Mouse (Mus musculus) forebrain, postnatal 0 days (tissue): ENCODE results near the gene Ssbp3. TPM values are rescaled to one million over a fixed set of nuclear protein-coding genes. Genes with fewer than 3 reads are reported as not detected.

Experiments
- ATAC-seq: fragments of 200-750 bp; cut with Nextera tagmentation; 2 replicates; pipeline ENCODE4 v1.8.0; 2017; ENCODE audit warnings: mild to moderate bottlenecking, moderate library complexity
- DNase-seq: peaks from one replicate; pipeline ENCODE4 v3.0.0-alpha.2; 2015
- H3K27ac ChIP-seq: fragments of 300-500 bp; sonication (generic); 2 replicates; pipeline ENCODE4 v1.5.1; 2014; ENCODE audit warnings: low read depth, mild to moderate bottlenecking, antibody characterized with exemption, low read length, moderate library complexity, mixed read lengths
- H3K27me3 ChIP-seq: fragments of 300-500 bp; sonication (generic); 2 replicates; pipeline ENCODE4 v1.6.1; 2014; ENCODE audit warnings: mild to moderate bottlenecking, low read length, mixed read lengths; ENCODE audit not compliant: insufficient read depth
- H3K36me3 ChIP-seq: fragments of 300-500 bp; sonication (generic); 2 replicates; pipeline ENCODE4 v1.6.1; 2014; ENCODE audit warnings: mild to moderate bottlenecking, moderate library complexity; ENCODE audit not compliant: insufficient read depth
- H3K4me1 ChIP-seq: fragments of 300-500 bp; sonication (generic); 2 replicates; pipeline ENCODE4 v1.6.1; 2014; ENCODE audit warnings: antibody characterized with exemption; ENCODE audit not compliant: insufficient read depth
- H3K4me2 ChIP-seq: fragments of 300-500 bp; sonication (generic); 2 replicates; pipeline ENCODE4 v1.6.1; 2014; ENCODE audit warnings: low read depth, mild to moderate bottlenecking, moderate library complexity
- H3K4me3 ChIP-seq: fragments of 300-500 bp; sonication (generic); 2 replicates; pipeline ENCODE4 v1.5.1; 2014; ENCODE audit warnings: low read depth, low read length, mixed read lengths
- H3K9ac ChIP-seq: fragments of 300-500 bp; sonication (generic); 2 replicates; pipeline ENCODE4 v1.6.1; 2014; ENCODE audit warnings: mild to moderate bottlenecking
- H3K9me3 ChIP-seq: fragments of 300-500 bp; sonication (generic); 2 replicates; pipeline ENCODE4 v1.6.1; 2016; ENCODE audit warnings: low read length
- CTCF ChIP-seq: sonication (generic); IDR thresholded peaks from 2 replicates; pipeline ENCODE4 v1.5.1; 2016; ENCODE audit warnings: antibody characterized with exemption, control low read depth, low read depth
- WGBS: fragments of 180-500 bp; shearing (Covaris S2); extraction: QIAGEN DNeasy Blood & Tissue Kit; methylation state at CpG from one replicate; pipeline ENCODE4 v1.1.7; 2014; 5-methylcytosine and 5-hydroxymethylcytosine counted together
- polyA plus RNA-seq: library from polyadenylated mRNA; unstranded; fragments of >200 nt; fragmentation: Nextera tagmentation; extraction: Ambion mirVana; gene quantifications from 2 replicates; pipeline ENCODE4 v1.2.1, GENCODE M21; 2015
- total RNA-seq: library from RNA; depleted of rRNA; stranded (reverse); fragments of >200 nt; gene quantifications from 2 replicates; pipeline ENCODE4 v1.2.3, GENCODE M21; 2014

The Ssbp3 gene
- total and polyA plus RNA-seq, 2 experiments from 2014 or later, result 117 to 137 TPM

GRCm38 (mm10) chr4:106938506-106939222 is 28.2 kb downstream of the Ssbp3 start:
- H3K9me3 ChIP-seq, result no peaks in the 10 kb centered on the region
- peak overlapping the region; percentile 78 for H3K27ac ChIP-seq
- TF ChIP-seq CTCF, result no peak
- H3K4me1 ChIP-seq, result peaks cover 46% of the 10 kb centered on the region
- H3K9ac ChIP-seq, result peak overlapping the region; percentile 3; the same call in 1 of the 2 replicates
- DNase-seq, result no peak
- H3K4me2 ChIP-seq, result no peak overlapping the region
- H3K36me3 ChIP-seq, result peaks cover 4% of the 10 kb centered on the region; the same call in 1 of the 2 replicates
- no peak for ATAC-seq
- H3K4me3 ChIP-seq, result no peak overlapping the region
- WGBS, result 46% methylated on average over 8 of the region's 8 CpGs
- no peaks in the 10 kb centered on the region for H3K27me3 ChIP-seq

GRCm38 (mm10) chr4:106939223-106939918 is 28.9 kb downstream of the Ssbp3 start:
- peak; percentile 71 for DNase-seq
- peak; percentile 54 for ATAC-seq
- WGBS, result 11% methylated on average over 6 of the region's 6 CpGs
- Histone ChIP-seq H3K4me1 (peaks cover 46% of the 10 kb centered on the region), H3K27ac (peak overlapping the region; percentile 78), H3K36me3 (no peaks in the 10 kb centered on the region; the same call in 1 of the 2 replicates), H3K4me3 (no peak overlapping the region), H3K27me3 (no peaks in the 10 kb centered on the region), H3K9me3 (no peaks in the 10 kb centered on the region), H3K4me2 (peak overlapping the region; percentile 18; the same call in 1 of the 2 replicates), H3K9ac (0 out of 2 replicates have a peak overlapping the region, but pooled peaks have one; percentile 7)
- TF ChIP-seq CTCF, result no peak

GRCm38 (mm10) chr4:106939919-106940227 is 29.4 kb downstream of the Ssbp3 start:
- peak overlapping the region; percentile 70 for H3K27ac ChIP-seq
- peaks cover 44% of the 10 kb centered on the region for H3K4me1 ChIP-seq
- H3K9ac ChIP-seq, result 0 out of 2 replicates have a peak overlapping the region, but pooled peaks have one; percentile 7
- no peaks in the 10 kb centered on the region; the same call in 1 of the 2 replicates for H3K36me3 ChIP-seq
- H3K27me3 ChIP-seq, result no peaks in the 10 kb centered on the region
- no peak for DNase-seq
- no peak overlapping the region for H3K4me3 ChIP-seq
- no peaks in the 10 kb centered on the region for H3K9me3 ChIP-seq
- WGBS, result 22% methylated on average over 4 of the region's 4 CpGs
- H3K4me2 ChIP-seq, result 0 out of 2 replicates have a peak overlapping the region, but pooled peaks have one; percentile 18
- no peak for TF ChIP-seq CTCF
- peak; percentile 23; the same call in 1 of the 2 replicates for ATAC-seq

- no peak overlapping the region for H3K4me3 ChIP-seq
- H3K4me1 ChIP-seq, result peaks cover 35% of the 10 kb centered on the region
- H3K36me3 ChIP-seq, result no peaks in the 10 kb centered on the region; the same call in 1 of the 2 replicates
- no peak for DNase-seq
- H3K4me2 ChIP-seq, result no peak overlapping the region
- H3K27me3 ChIP-seq, result no peaks in the 10 kb centered on the region
- no peak for TF ChIP-seq CTCF
- ATAC-seq, result no peak
- no peak overlapping the region for H3K27ac ChIP-seq
- no peak overlapping the region for H3K9ac ChIP-seq
- WGBS, result 34% methylated on average over 6 of the region's 6 CpGs
- H3K9me3 ChIP-seq, result no peaks in the 10 kb centered on the region
Measured at GRCm38 (mm10) chr4:106940945-106941344, 30.4 kb downstream of the Ssbp3 start.

- H3K4me1 ChIP-seq, result peaks cover 31% of the 10 kb centered on the region
Measured at GRCm38 (mm10) chr4:106941475-106941874, 31.0 kb downstream of the Ssbp3 start.

GRCm38 (mm10) chr4:106942491-106942890 is 32.0 kb downstream of the Ssbp3 start:
- ATAC-seq (no peak), DNase-seq (no peak)
- TF ChIP-seq CTCF, result no peak
- Histone ChIP-seq H3K4me2 (no peak overlapping the region), H3K4me1 (peaks cover 28% of the 10 kb centered on the region), H3K27me3 (no peaks in the 10 kb centered on the region), H3K4me3 (no peak overlapping the region), H3K9me3 (no peaks in the 10 kb centered on the region), H3K36me3 (no peaks in the 10 kb centered on the region), H3K9ac (no peak overlapping the region), H3K27ac (no peak overlapping the region)
- WGBS, result 61% methylated on average over 4 of the region's 4 CpGs

More at GRCm38 (mm10) chr4:106941475-106941874, 31.0 kb downstream of the Ssbp3 start:
- ATAC-seq (no peak), DNase-seq (no peak)
- no peak for TF ChIP-seq CTCF
- Histone ChIP-seq H3K9ac (no peak overlapping the region), H3K4me3 (no peak overlapping the region), H3K36me3 (no peaks in the 10 kb centered on the region; the same call in 1 of the 2 replicates), H3K27me3 (no peaks in the 10 kb centered on the region), H3K4me2 (no peak overlapping the region), H3K9me3 (no peaks in the 10 kb centered on the region), H3K27ac (no peak overlapping the region)

- H3K36me3 ChIP-seq, result no peaks in the 10 kb centered on the region
- no peak for ATAC-seq
- no peak overlapping the region for H3K27ac ChIP-seq
- H3K4me3 ChIP-seq, result no peak overlapping the region
- H3K9me3 ChIP-seq, result no peaks in the 10 kb centered on the region
- TF ChIP-seq CTCF, result no peak
- H3K27me3 ChIP-seq, result no peaks in the 10 kb centered on the region
- peaks cover 29% of the 10 kb centered on the region for H3K4me1 ChIP-seq
- no peak for DNase-seq
- no peak overlapping the region for H3K9ac ChIP-seq
- WGBS, result 62% methylated on average over 2 of the region's 2 CpGs
- no peak overlapping the region for H3K4me2 ChIP-seq
Measured at GRCm38 (mm10) chr4:106943627-106944026, 33.1 kb downstream of the Ssbp3 start.
